Mouse (Mus musculus): ENCODE measurements around the gene Styk1. TPM values are rescaled to one million over a fixed set of nuclear protein-coding genes. Genes with fewer than 3 reads are reported as not detected.
"Not testable (repeated sequence)": the region's sequence is repeated elsewhere in the genome, so short reads cannot be mapped to it uniquely, and the experiment has no call there.

Styk1 gene
- polyA plus RNA-seq, 1 experiment from 2014 or later = not detected

DNA sequence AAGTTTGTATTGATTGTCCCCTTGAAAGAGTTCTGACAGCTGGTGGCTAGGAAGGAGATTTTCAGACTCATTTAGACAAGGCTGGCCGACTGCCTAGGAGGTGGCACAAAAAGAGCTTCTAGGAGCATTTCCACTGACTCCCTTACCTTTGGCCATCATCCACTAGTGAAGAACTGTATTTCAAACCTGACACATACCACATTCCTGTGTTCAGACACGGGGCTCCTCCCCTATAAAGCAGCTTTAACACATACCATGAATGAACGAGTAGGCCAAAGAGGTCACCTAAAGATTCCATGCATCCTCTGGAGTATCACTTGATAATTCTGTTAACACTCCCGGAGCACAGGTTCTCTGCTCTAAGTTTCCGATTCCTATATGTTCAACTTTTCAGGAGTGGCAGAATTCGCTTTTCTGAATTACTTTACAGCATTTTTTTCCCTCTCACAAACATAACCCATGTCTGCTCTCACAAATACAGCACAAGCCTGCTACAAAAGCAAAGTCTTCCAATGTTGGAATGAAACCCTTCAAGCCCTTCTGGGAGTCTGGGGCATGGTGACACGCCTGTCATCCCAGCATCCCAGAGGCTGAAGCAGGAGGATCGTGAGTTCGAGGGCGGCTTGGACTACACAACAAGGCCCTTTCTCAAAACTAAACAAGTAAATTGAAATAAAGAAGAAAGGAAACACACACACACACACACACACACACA, 61.0 kb downstream of the Styk1 start:
- H3K79me2 ChIP-seq (ENCODE audit: inconsistent target) = no peaks in the 10 kb centered on the region
- peak overlapping the region; percentile 57 for H3K4me3 ChIP-seq (ENCODE audit: inconsistent target)
- peaks cover 12% of the 10 kb centered on the region; the same call in 1 of the 2 replicates for H3K36me3 ChIP-seq (ENCODE audit: inconsistent target)
- 20% methylated on average over 9 of the region's 10 CpGs for WGBS (ENCODE audit: missing documents)
- peak overlapping the region; percentile 21; the same call in 1 of the 2 replicates for H3K27ac ChIP-seq

DNA sequence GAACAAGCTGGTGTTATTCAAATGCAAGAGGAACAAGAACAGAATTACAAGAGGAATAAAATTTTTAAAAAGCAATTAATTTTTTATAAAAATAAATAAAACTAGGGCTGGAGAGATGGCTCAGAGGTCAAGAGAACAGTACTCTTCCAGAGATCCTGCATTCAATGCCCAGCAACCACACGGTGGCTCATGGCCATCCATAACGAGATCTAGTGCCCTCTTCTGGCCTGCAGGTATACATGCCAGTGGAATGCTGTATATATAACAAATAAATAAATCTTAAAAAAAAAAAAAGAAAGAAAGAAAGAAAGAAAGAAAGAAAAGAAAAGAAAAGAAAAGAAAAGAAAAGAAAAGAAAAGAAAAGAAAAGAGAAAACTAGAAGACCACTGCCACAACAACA, 63.0 kb downstream of the Styk1 start:
- Histone ChIP-seq H3K27ac (no peak overlapping the region), H3K79me2 (ENCODE audit: inconsistent target) (no peaks in the 10 kb centered on the region)
- WGBS (ENCODE audit: missing documents) = 0% methylated on average over 2 of the region's 2 CpGs

DNA sequence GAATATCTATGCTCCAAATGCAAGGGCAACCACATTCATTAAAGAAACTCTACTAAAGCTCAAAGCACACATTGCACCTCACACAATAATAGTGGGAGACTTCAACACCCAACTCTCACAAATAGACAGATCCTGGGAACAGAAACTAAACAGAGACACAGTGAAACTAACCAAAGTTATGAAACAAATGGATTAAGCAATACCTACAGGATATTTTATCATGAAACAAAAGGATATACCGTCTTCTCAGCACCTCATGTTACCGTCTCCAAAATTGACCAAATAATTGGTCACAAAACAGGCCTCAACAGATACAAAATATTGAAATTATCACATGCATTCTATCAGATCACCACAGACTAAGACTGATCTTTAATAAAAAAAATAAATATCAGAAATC, 75.2 kb downstream of the Styk1 start:
- H3K36me3 ChIP-seq (ENCODE audit: inconsistent target) = not testable (repeated sequence)

More for the DNA sequence above, 63.0 kb downstream of the Styk1 start:
- Histone ChIP-seq H3K36me3 (ENCODE audit: inconsistent target) (peaks cover 13% of the 10 kb centered on the region; the same call in 1 of the 2 replicates), H3K4me3 (ENCODE audit: inconsistent target) (no peak overlapping the region)

GRCm38 (mm10) chr6:131276659-131277058, 76.7 kb downstream of the Styk1 start:
- Histone ChIP-seq H3K36me3 (ENCODE audit: inconsistent target) (no peaks in the 10 kb centered on the region), H3K79me2 (ENCODE audit: inconsistent target) (no peaks in the 10 kb centered on the region), H3K4me3 (ENCODE audit: inconsistent target) (no peak overlapping the region), H3K27ac (no peak overlapping the region)
- 93% methylated on average over 4 of the region's 4 CpGs for WGBS (ENCODE audit: missing documents)

More for the DNA sequence above, 75.2 kb downstream of the Styk1 start:
- 29% methylated on average over 2 of the region's 2 CpGs for WGBS (ENCODE audit: missing documents)
- not testable (repeated sequence) for H3K4me3 ChIP-seq (ENCODE audit: inconsistent target); H3K27ac ChIP-seq; H3K79me2 ChIP-seq (ENCODE audit: inconsistent target)

GRCm38 (mm10) chr6:131272311-131272710, 81.1 kb downstream of the Styk1 start:
- no peaks in the 10 kb centered on the region for H3K79me2 ChIP-seq (ENCODE audit: inconsistent target)
- 78% methylated on average over 1 of the region's 1 CpGs for WGBS (ENCODE audit: missing documents)
- H3K36me3 ChIP-seq (ENCODE audit: inconsistent target) = no peaks in the 10 kb centered on the region
- H3K4me3 ChIP-seq (ENCODE audit: inconsistent target) = no peak overlapping the region
- H3K27ac ChIP-seq = no peak overlapping the region

- H3K4me3 ChIP-seq (ENCODE audit: inconsistent target) = no peak overlapping the region
- peak overlapping the region; percentile 41 for H3K27ac ChIP-seq
- H3K79me2 ChIP-seq (ENCODE audit: inconsistent target) = no peaks in the 10 kb centered on the region
- 13% methylated on average over 1 of the region's 1 CpGs for WGBS (ENCODE audit: missing documents)
- no peaks in the 10 kb centered on the region for H3K36me3 ChIP-seq (ENCODE audit: inconsistent target)
These were observed 83.1 kb downstream of the Styk1 start for GRCm38 (mm10) chr6:131270312-131270711.

DNA sequence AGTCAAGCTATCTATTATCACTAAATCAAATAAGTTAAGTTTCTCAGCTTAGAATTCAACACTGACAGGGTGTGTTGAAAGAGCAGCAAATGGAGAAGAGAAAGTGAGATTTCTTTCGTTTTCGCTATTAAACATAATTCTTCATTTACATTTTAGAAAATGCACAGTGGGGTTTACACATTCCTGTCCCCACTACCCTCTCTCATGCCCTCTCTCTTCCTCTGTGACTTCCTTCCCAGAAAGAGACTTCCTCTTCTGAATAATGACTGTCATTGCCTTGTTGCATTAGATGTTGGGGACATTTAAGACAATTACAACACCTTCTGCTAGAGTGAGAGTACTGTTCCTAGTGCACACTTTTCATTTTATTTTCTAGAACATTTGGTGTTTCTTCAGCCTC, 83.8 kb downstream of the Styk1 start:
- no peaks in the 10 kb centered on the region for H3K36me3 ChIP-seq (ENCODE audit: inconsistent target)
- H3K27ac ChIP-seq = peak overlapping the region; percentile 41
- 9% methylated on average over 2 of the region's 2 CpGs for WGBS (ENCODE audit: missing documents)
- H3K4me3 ChIP-seq (ENCODE audit: inconsistent target) = no peak overlapping the region
- no peaks in the 10 kb centered on the region for H3K79me2 ChIP-seq (ENCODE audit: inconsistent target)

- WGBS (ENCODE audit: missing documents) = 49% methylated on average over 5 of the region's 5 CpGs
- H3K36me3 ChIP-seq (ENCODE audit: inconsistent target) = no peaks in the 10 kb centered on the region
- no peak overlapping the region for H3K27ac ChIP-seq
- no peak overlapping the region for H3K4me3 ChIP-seq (ENCODE audit: inconsistent target)
- no peaks in the 10 kb centered on the region for H3K79me2 ChIP-seq (ENCODE audit: inconsistent target)
These were observed 89.2 kb downstream of the Styk1 start for GRCm38 (mm10) chr6:131264175-131264574.

DNA sequence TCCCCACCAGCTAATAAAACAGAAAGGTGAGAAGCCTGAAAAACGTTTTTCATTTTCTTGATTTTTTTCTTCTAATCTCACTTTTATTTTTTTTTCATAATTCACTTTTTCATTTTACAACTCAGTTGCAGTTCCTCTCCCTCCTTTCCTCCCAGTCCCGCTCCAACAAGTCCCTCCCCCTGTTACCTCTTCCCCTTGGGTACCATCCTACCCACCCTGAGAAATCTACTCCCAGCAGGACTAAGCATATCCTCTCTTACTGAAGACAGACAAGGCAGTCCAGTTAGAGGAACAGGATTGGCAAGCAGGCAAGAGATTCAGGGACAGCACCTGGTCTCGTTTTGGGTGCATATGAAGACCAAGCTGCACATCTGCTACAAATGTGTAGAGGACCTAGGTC, 90.6 kb downstream of the Styk1 start:
- 74% methylated on average over 3 of the region's 3 CpGs for WGBS (ENCODE audit: missing documents)
- no peaks in the 10 kb centered on the region for H3K79me2 ChIP-seq (ENCODE audit: inconsistent target)
- H3K4me3 ChIP-seq (ENCODE audit: inconsistent target) = no peak overlapping the region
- H3K36me3 ChIP-seq (ENCODE audit: inconsistent target) = no peaks in the 10 kb centered on the region
- no peak overlapping the region for H3K27ac ChIP-seq

- no peak overlapping the region for H3K4me3 ChIP-seq (ENCODE audit: inconsistent target)
- H3K27ac ChIP-seq = no peak overlapping the region
- H3K36me3 ChIP-seq (ENCODE audit: inconsistent target) = no peaks in the 10 kb centered on the region
- H3K79me2 ChIP-seq (ENCODE audit: inconsistent target) = no peaks in the 10 kb centered on the region
- WGBS (ENCODE audit: missing documents) = 86% methylated on average over 3 of the region's 3 CpGs
These were observed 91.4 kb downstream of the Styk1 start for GRCm38 (mm10) chr6:131262009-131262408.

Other genes starting within 250 kb of the Styk1 start
- gene Klra2, start 106.2 kb downstream of the Styk1 start, polyA plus RNA-seq (2018) = 0.55 to 3.9 TPM (median 0.69 TPM) in 3 replicates
- gene Magohb, start 60.4 kb downstream of the Styk1 start, polyA plus RNA-seq (2018) = 8.6 to 19.9 TPM (median 11.8 TPM) in 3 replicates
- 23.2 to 133 TPM (median 72.9 TPM) in 3 replicates for gene Ybx3, start 34.9 kb upstream of the Styk1 start, polyA plus RNA-seq (2018)
- not detected in 3 replicates for gene 5430401F13Rik, start 132.8 kb upstream of the Styk1 start, polyA plus RNA-seq (2018)
- gene Gm6619, start 132.8 kb upstream of the Styk1 start, polyA plus RNA-seq (2018) = not detected in 3 replicates

Measured in macrophage (primary cell).